Mouse (Mus musculus) megakaryocyte, embryonic 14.5 days (primary cell): ENCODE results near the gene Slc7a8. TPM values are rescaled to one million over a fixed set of nuclear protein-coding genes. Genes with fewer than 3 reads are reported as not detected.
A peak's percentile ranks its signal among the peaks of the same experiment; 100 is the strongest.
"Not testable (repeated sequence)": the region's sequence is repeated elsewhere in the genome, so short reads cannot be mapped to it uniquely, and the experiment has no call there.

ENCODE experiments used
- H3K27me3 ChIP-seq: replicated peaks from 2 replicates; pipeline ENCODE3; 2012; ENCODE audit warnings: inconsistent platforms
- H3K36me3 ChIP-seq: replicated peaks from 2 replicates; pipeline ENCODE3; 2012; ENCODE audit warnings: low read length, inconsistent platforms, mixed read lengths
- H3K4me1 ChIP-seq: 2 replicates; pipeline ENCODE4 v1.6.1; 2012; ENCODE audit warnings: inconsistent platforms
- H3K4me3 ChIP-seq: replicated peaks from 2 replicates; pipeline ENCODE3; 2012; ENCODE audit warnings: moderate library complexity, mild to moderate bottlenecking, inconsistent platforms
- H3K9me3 ChIP-seq: 2 replicates; pipeline ENCODE4 v1.6.1; 2012; ENCODE audit warnings: inconsistent platforms
- FLI1 ChIP-seq: IDR thresholded peaks from 2 replicates; pipeline ENCODE4 v1.6.1; 2012; ENCODE audit warnings: low read length, inconsistent platforms, mixed read lengths
- GATA1 ChIP-seq: IDR thresholded peaks from 3 replicates; pipeline ENCODE4 v1.6.1; 2012; ENCODE audit warnings: mixed read lengths, low read length, inconsistent platforms, borderline replicate concordance
- polyA plus RNA-seq: library from polyadenylated mRNA; stranded (reverse); fragments of >175 nt; gene quantifications from 2 replicates; pipeline ENCODE4 v1.2.3, GENCODE M21; 2012; ENCODE audit warnings: low replicate concordance; ENCODE audit not compliant: insufficient read depth

Gene Slc7a8
- polyA plus RNA-seq, 1 experiment, result 13.9 TPM

DNA sequence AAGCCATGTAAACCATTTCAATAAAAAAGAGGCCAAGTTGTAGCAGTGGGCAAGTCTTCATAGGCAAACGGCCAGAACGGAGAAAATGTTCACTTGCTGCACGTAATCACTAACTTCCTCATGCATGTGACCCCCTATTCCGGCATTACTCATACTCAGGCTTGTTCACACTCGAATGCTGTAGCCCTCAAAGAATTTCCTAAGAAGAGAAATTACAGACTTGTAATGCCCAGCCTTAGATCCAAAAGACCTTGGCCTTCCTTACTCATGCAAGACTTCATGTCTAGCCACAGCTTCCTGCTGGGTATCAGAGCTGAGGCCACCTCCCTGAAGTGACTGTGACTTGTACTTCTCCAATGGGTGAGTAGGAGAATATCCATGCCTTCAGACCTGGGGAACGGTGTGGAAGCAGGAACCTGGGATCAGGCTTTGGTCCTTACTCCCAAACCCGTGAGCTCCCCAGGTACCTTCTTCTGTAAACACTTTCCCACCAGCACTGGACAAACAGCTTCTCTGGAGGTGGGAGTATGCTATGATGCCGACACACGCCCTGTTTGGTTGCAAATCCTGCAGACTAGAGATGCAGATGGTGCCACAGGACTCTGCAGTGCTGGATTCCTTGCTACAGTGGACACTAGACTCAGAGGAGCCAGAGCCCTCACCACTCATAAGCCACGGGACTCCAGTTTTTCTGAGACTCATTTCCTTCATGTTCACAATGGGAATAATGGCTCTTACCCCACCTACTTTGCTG, 13.3 kb downstream of the Slc7a8 start:
- no peak for TF ChIP-seq GATA1
- TF ChIP-seq FLI1, result no peak
- Histone ChIP-seq H3K27me3 (peaks cover 2% of the 10 kb centered on the region), H3K4me1 (peaks cover 26% of the 10 kb centered on the region), H3K9me3 (no peaks in the 10 kb centered on the region), H3K36me3 (no peaks in the 10 kb centered on the region), H3K4me3 (peak overlapping the region; percentile 55)

GRCm38 (mm10) chr14:54766937-54767336, 14.8 kb downstream of the Slc7a8 start:
- H3K4me3 ChIP-seq, H3K9me3 ChIP-seq, H3K27me3 ChIP-seq, H3K36me3 ChIP-seq: not testable (repeated sequence)
- H3K4me1 ChIP-seq, result peaks cover 23% of the 10 kb centered on the region

DNA sequence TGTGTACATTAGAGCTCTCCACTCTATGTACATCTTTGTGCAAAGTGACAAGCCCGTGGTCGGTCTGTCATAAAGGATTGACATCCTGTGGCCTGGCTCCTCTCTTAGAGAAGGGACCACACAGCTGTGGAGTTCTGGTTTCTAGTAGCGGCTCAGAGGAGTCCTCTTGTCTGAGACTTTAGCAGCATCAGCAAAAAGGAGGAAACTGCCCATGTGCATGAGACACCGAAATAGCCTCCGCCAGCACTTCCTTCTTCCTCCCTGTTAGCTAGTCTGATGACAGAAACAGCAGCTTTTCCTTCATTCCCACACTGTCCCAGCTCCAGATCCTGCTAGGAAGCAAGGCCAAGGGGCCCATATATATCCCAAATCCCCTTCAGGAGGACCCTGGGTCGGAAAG, 25.4 kb downstream of the Slc7a8 start:
- TF ChIP-seq FLI1 (no peak), GATA1 (no peak)
- no peaks in the 10 kb centered on the region for H3K9me3 ChIP-seq
- H3K36me3 ChIP-seq, result no peaks in the 10 kb centered on the region
- no peak overlapping the region for H3K4me3 ChIP-seq
- H3K27me3 ChIP-seq, result peaks cover 12% of the 10 kb centered on the region
- peaks cover 51% of the 10 kb centered on the region for H3K4me1 ChIP-seq

DNA sequence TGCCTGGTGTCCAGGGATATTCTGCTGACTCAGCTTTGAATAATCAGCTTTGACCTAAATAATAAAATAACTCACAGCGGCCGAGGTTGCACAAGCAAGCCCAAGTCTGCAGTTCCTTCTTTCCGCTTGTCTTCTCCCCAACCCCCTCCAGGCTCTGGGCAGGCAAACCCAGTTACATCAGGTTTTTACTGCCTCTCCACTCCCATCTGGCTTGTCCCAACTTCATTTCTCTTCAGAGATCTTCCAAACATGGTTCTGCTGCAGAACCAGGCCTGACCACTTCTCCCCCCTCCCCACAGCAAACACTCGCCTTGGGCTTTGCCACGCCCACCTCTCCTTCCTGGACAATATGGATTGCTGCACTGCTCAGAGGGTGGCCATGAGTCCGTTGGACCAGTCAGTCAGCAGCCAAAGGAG, 27.1 kb downstream of the Slc7a8 start:
- Histone ChIP-seq H3K36me3 (no peaks in the 10 kb centered on the region), H3K27me3 (peaks cover 9% of the 10 kb centered on the region), H3K4me3 (peak overlapping the region; percentile 56), H3K4me1 (peaks cover 65% of the 10 kb centered on the region), H3K9me3 (no peaks in the 10 kb centered on the region)
- no peak for TF ChIP-seq GATA1
- no peak for TF ChIP-seq FLI1

GRCm38 (mm10) chr14:54753986-54754601, 27.7 kb downstream of the Slc7a8 start:
- Histone ChIP-seq H3K4me3 (no peak overlapping the region), H3K9me3 (no peaks in the 10 kb centered on the region), H3K27me3 (peaks cover 5% of the 10 kb centered on the region), H3K36me3 (no peaks in the 10 kb centered on the region), H3K4me1 (peaks cover 70% of the 10 kb centered on the region)
- TF ChIP-seq FLI1 (no peak), GATA1 (no peak)

GRCm38 (mm10) chr14:54752938-54753337, 28.8 kb downstream of the Slc7a8 start:
- Histone ChIP-seq H3K4me1 (peaks cover 81% of the 10 kb centered on the region), H3K36me3 (no peaks in the 10 kb centered on the region), H3K9me3 (no peaks in the 10 kb centered on the region), H3K27me3 (no peaks in the 10 kb centered on the region), H3K4me3 (no peak overlapping the region)
- TF ChIP-seq GATA1 (no peak), FLI1 (no peak)

GRCm38 (mm10) chr14:54751768-54752167, 30.0 kb downstream of the Slc7a8 start:
- Histone ChIP-seq H3K27me3 (no peaks in the 10 kb centered on the region), H3K36me3 (no peaks in the 10 kb centered on the region), H3K9me3 (no peaks in the 10 kb centered on the region), H3K4me3 (no peak overlapping the region), H3K4me1 (peaks cover 77% of the 10 kb centered on the region)
- TF ChIP-seq FLI1 (no peak), GATA1 (no peak)

GRCm38 (mm10) chr14:54749238-54749637, 32.5 kb downstream of the Slc7a8 start:
- TF ChIP-seq GATA1 (no peak), FLI1 (no peak)
- H3K36me3 ChIP-seq, result no peaks in the 10 kb centered on the region
- H3K4me3 ChIP-seq, result no peak overlapping the region
- H3K4me1 ChIP-seq, result peaks cover 55% of the 10 kb centered on the region
- H3K9me3 ChIP-seq, result no peaks in the 10 kb centered on the region
- H3K27me3 ChIP-seq, result no peaks in the 10 kb centered on the region

DNA sequence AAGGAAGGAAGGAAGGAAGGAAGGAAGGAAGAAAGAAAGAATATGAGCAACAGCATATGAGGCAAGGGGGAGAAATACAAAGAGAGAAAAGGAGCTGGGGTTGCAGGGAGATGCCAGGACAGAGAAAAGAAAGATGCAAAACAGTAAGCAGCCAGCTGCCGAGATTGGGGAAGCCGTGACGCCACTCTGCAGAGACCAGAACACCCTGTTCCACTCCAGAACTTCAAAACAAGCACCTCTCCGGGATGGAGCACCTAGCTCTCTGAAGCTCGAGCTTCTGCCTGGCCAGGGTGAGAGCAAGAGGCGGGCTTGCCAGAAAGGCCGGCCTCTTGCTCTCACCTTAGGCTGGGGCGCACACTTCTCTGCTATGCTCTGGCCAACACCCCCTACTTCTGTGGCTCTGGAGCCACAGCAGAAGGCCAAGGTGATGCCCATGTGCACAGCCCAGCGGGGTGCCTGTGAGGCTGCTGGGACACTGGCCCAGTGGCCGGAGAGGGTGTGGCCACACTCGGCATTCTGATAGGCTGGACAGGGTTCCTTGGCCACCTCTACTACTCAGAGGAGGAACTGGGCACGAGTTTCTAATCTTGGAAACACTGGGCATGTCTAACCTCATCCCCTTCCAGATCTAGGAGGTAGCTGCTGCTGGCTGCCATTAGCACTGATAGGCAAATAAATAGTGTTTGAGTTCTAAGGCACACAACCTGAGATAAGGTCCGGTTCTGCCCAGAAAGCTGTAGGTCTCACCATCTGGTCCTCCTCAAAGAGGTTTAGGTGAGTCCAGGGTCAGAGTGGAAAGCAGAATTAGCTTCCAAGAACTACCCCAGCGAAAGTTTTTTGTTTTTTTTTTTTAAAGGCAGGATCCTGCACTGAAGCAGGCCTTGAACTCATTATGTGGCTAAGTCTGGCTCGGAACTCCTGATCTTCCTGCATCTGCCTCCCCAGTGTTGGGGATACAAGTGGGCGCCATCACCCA, 33.5 kb downstream of the Slc7a8 start:
- Histone ChIP-seq H3K4me1 (peaks cover 48% of the 10 kb centered on the region), H3K36me3 (no peaks in the 10 kb centered on the region)

GRCm38 (mm10) chr14:54746038-54746437, 35.7 kb downstream of the Slc7a8 start:
- no peak for TF ChIP-seq FLI1
- no peak for TF ChIP-seq GATA1
- H3K4me3 ChIP-seq, result no peak overlapping the region
- no peaks in the 10 kb centered on the region for H3K9me3 ChIP-seq
- no peaks in the 10 kb centered on the region for H3K36me3 ChIP-seq
- H3K4me1 ChIP-seq, result peaks cover 40% of the 10 kb centered on the region
- H3K27me3 ChIP-seq, result peaks cover 4% of the 10 kb centered on the region

More for the DNA sequence above, 33.5 kb downstream of the Slc7a8 start:
- Histone ChIP-seq H3K27me3 (no peaks in the 10 kb centered on the region), H3K4me3 (no peak overlapping the region), H3K9me3 (no peaks in the 10 kb centered on the region)
- TF ChIP-seq FLI1 (no peak), GATA1 (no peak)
